Mouse (Mus musculus): ENCODE data around the gene Wbp1l. TPM values are rescaled to one million over a fixed set of nuclear protein-coding genes. Genes with fewer than 3 reads are reported as not detected.

The Wbp1l gene
- polyA plus RNA-seq, 1 experiment: 16.9 TPM

DNA sequence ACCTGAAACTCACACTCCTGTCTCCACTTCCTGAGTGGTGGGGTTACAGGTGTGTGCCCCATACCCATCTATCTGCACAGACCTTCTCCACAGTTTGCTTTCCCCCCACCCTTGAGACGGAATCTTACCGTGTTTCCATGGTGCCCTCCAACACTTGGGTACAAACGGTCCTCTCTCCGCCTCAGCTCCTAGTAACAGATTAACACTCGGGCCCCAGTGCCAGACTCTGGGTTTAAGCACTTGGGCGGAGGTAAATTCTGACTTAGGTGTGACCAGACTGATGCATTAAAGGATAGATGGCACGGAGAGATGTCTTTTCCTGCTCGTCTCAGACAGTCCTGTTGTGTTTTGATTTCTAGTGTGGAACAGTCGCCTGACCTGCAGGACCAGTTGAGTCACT lies 102.3 kb downstream of the Wbp1l start:
- peak overlapping the region; percentile 85 for H3K4me3 ChIP-seq (ENCODE audit: control insufficient read depth, low read depth, low read length)
- peaks cover 1% of the 10 kb centered on the region; the same call in 1 of the 2 replicates for H3K36me3 ChIP-seq (ENCODE audit: control insufficient read depth, insufficient read depth, low read length)
- TF ChIP-seq POLR2A (IDR thresholded peaks at IDR 0.05; ENCODE audit: control insufficient read depth, low read depth, low read length): peak; percentile 58; the same call in 1 of the 2 replicates
- TF ChIP-seq CTCF (IDR thresholded peaks at IDR 0.05; ENCODE audit: control insufficient read depth, insufficient read depth, insufficient replicate concordance, low read depth, low read length): no peak
- H3K27me3 ChIP-seq (ENCODE audit: control insufficient read depth, insufficient read depth, low read length): no peaks in the 10 kb centered on the region
- peaks cover 11% of the 10 kb centered on the region for H3K4me1 ChIP-seq (ENCODE audit: control insufficient read depth, insufficient read depth, low read length)
- H3K27ac ChIP-seq (ENCODE audit: control insufficient read depth, insufficient read depth, low read depth, low read length): peak overlapping the region; percentile 89

DNA sequence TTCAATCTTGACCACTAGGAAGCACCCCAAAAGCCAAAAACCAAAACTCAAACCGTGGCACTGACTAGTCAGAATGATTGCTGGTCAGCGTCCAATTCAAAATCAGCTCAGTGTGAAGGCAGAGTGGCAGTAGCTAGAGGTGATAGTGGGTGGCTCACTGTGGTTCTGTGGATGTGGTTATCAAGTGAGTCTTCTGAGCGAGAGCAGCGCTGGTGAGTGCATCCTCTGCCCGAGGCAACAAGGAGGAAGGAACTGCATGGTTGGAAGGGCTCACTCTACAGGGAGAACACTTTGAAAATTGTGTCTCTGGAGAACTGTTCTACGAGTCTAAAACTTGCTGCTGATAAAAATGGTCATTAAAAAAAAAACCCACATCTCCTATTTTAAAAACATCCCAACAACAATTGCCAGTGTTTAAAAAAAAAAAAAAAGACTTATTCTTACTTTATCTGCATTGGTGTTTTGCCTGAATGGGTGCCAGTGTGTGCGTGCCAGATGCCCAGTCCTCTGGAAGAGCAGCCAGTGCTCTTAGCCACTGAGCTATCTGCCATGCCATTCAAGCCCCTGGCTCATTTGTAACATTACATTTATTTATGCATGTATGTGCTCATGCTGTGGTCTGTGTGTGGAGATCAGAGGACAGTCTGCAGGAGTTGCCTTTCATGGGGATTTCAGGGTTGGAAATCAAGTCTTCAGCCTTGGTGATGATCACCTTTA lies 107.1 kb downstream of the Wbp1l start:
- no peak overlapping the region for H3K4me3 ChIP-seq (ENCODE audit: control insufficient read depth, low read depth, low read length)
- TF ChIP-seq POLR2A (IDR thresholded peaks at IDR 0.05; ENCODE audit: control insufficient read depth, low read depth, low read length) (no peak), CTCF (IDR thresholded peaks at IDR 0.05; ENCODE audit: control insufficient read depth, insufficient read depth, insufficient replicate concordance, low read depth, low read length) (no peak)
- H3K4me1 ChIP-seq (ENCODE audit: control insufficient read depth, insufficient read depth, low read length): peaks cover 15% of the 10 kb centered on the region
- peaks cover 1% of the 10 kb centered on the region; the same call in 1 of the 2 replicates for H3K36me3 ChIP-seq (ENCODE audit: control insufficient read depth, insufficient read depth, low read length)
- H3K27ac ChIP-seq (ENCODE audit: control insufficient read depth, insufficient read depth, low read depth, low read length): no peak overlapping the region
- no peaks in the 10 kb centered on the region for H3K27me3 ChIP-seq (ENCODE audit: control insufficient read depth, insufficient read depth, low read length)

DNA sequence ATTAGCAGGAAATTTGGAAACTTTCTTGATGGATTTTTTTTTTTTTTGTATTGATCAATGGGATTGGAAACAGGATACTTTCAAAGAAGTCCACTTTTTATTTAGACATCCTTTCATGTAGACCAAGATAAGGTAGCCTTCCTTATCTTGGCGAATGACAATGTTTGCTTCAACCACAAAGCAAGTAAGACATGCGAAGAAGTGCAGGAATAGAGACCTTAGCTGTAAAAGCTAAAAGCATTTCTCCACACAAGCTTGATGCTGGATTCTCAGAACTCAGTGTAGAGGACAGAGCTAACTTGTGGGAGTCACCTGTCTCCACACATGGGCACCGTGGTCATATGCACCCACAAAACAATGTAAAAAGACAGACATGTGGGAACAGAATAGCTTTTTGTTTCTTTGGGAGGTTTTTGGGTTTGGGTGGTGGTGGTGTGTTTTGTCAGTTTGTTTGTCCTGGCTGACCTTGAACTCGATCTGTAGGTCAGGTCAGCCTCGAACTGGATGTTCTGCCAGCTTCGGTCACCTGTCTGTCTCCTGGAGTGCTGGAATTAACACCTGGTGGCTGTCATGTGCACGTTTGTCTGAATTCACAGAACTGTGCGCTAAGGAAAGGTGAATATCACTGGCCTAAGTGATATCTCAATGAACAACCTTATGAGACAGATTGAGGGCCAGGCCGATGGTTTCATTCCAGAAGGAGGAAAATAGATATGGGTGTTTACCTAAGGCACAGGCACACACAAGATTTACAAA lies 107.8 kb downstream of the Wbp1l start:
- H3K27me3 ChIP-seq (ENCODE audit: control insufficient read depth, insufficient read depth, low read length): no peaks in the 10 kb centered on the region
- peak overlapping the region; percentile 3; the same call in 1 of the 2 replicates for H3K27ac ChIP-seq (ENCODE audit: control insufficient read depth, insufficient read depth, low read depth, low read length)
- TF ChIP-seq POLR2A (IDR thresholded peaks at IDR 0.05; ENCODE audit: control insufficient read depth, low read depth, low read length): no peak
- no peak for TF ChIP-seq CTCF (IDR thresholded peaks at IDR 0.05; ENCODE audit: control insufficient read depth, insufficient read depth, insufficient replicate concordance, low read depth, low read length)
- peaks cover 10% of the 10 kb centered on the region for H3K4me1 ChIP-seq (ENCODE audit: control insufficient read depth, insufficient read depth, low read length)
- no peaks in the 10 kb centered on the region for H3K36me3 ChIP-seq (ENCODE audit: control insufficient read depth, insufficient read depth, low read length)
- H3K4me3 ChIP-seq (ENCODE audit: control insufficient read depth, low read depth, low read length): peak overlapping the region; percentile 87; the same call in 1 of the 2 replicates

Other genes with a start within 250 kb of the Wbp1l start
- gene 2310034G01Rik, start 248.8 kb upstream of the Wbp1l start, polyA plus RNA-seq (2012; rRNA removed): 0.49 and 0.88 TPM in 2 replicates
- 179 and 194 TPM in 2 replicates for gene Actr1a, start 203.3 kb upstream of the Wbp1l start, polyA plus RNA-seq (2012; rRNA removed)
- 186 and 202 TPM in 2 replicates for gene Sufu, start 202.2 kb upstream of the Wbp1l start, polyA plus RNA-seq (2012; rRNA removed)
- gene Trim8, start 97.4 kb upstream of the Wbp1l start, polyA plus RNA-seq (2012; rRNA removed): 2.1 and 2.6 TPM in 2 replicates
- gene Arl3, start 25.9 kb upstream of the Wbp1l start, polyA plus RNA-seq (2012; rRNA removed): 214 and 266 TPM in 2 replicates
- 1.5 TPM in 2 replicates for gene Sfxn2, start 25.7 kb upstream of the Wbp1l start, polyA plus RNA-seq (2012; rRNA removed)
- gene Cyp17a1, start 74.1 kb downstream of the Wbp1l start, polyA plus RNA-seq (2012; rRNA removed): 174 and 209 TPM in 2 replicates
- gene Borcs7, start 90.8 kb downstream of the Wbp1l start, polyA plus RNA-seq (2012; rRNA removed): 3.8 and 4.2 TPM in 2 replicates
- gene As3mt, start 108.4 kb downstream of the Wbp1l start, polyA plus RNA-seq (2012; rRNA removed): 9.8 and 12.1 TPM in 2 replicates
- gene Cnnm2, start 162.5 kb downstream of the Wbp1l start, polyA plus RNA-seq (2012; rRNA removed): 3.3 and 4.2 TPM in 2 replicates